Comparison of ENCODE assay signal across 13 mouse cellular contexts in the genomic region with DNA sequence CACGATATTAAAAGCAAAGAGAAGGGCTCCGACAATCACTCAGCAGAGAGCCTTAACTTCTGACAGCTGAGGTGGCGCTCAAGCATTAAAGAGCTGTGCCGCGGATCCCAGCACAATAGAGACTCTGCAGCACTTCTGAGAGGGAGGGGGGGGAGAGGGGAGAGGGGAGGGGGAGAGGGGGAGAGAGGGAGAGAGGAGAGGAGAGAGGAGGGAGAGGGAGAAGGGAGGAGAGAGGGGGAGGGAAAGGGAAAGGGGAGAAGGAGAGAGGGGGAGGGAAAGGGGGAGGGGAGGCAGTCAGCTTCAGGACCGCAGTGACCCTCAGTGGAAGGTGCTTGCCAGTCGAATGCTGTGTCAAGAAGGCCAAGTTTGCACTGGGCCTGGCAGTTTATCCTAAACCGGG. TPM values are rescaled to one million over a fixed set of nuclear protein-coding genes. Genes with fewer than 3 reads are reported as not detected.
DNase-seq lines count a peak whose midpoint lies in the region; ATAC-seq and TF ChIP-seq lines count a peak whose summit lies in the region.
"Had no signal": no experiment of that assay in that cellular context is flagged by ENCODE, and none has a peak within 500 bp of the region (broad histone marks: within the 10 kb centered on the region; RNA-seq: fewer than 3 reads in every experiment).

No protein-coding gene starts in this region.

- 16% methylated on average over 8 of the region's 8 CpGs for WGBS in forebrain, postnatal 0 days
- 10% methylated on average over 8 of the region's 8 CpGs for WGBS in midbrain, embryonic 14.5 days

- H3K4me1 ChIP-seq in forebrain, postnatal 0 days (ENCODE audit: insufficient read depth), result 0 out of 2 replicates have a peak, but pooled peaks cover 6% of the 10 kb centered on the region
- 0 out of 2 replicates have a peak, but pooled peaks cover 10% of the 10 kb centered on the region for H3K4me1 ChIP-seq in midbrain, embryonic 14.5 days (ENCODE audit: control insufficient read depth, insufficient read depth, low read length)

- H3K9me3 ChIP-seq in forebrain, postnatal 0 days (ENCODE audit: low read length), result no peaks in the 10 kb centered on the region
- no peaks in the 10 kb centered on the region for H3K9me3 ChIP-seq in midbrain, embryonic 14.5 days (ENCODE audit: control insufficient read depth, low read length)
- H3K9me3 ChIP-seq: kidney, embryonic 15.5 days had no signal

- H3K36me3 ChIP-seq in forebrain, postnatal 0 days (ENCODE audit: insufficient read depth), result no peaks in the 10 kb centered on the region
- no peaks in the 10 kb centered on the region for H3K36me3 ChIP-seq in midbrain, embryonic 14.5 days (ENCODE audit: control insufficient read depth, insufficient read depth, low read length)
- H3K36me3 ChIP-seq: kidney, embryonic 15.5 days had no signal

- H3K4me2 ChIP-seq in forebrain, postnatal 0 days (ENCODE audit: low read depth), result 0 out of 2 replicates have a peak overlapping the region, but pooled peaks have one; percentile 17
- H3K4me2 ChIP-seq in midbrain, embryonic 14.5 days (ENCODE audit: low read length), result peak overlapping the region; percentile 32; the same call in 1 of the 2 replicates
- H3K4me2 ChIP-seq: kidney, embryonic 15.5 days had no signal

- H3K27ac ChIP-seq in forebrain, postnatal 0 days (ENCODE audit: low read depth, low read length), result no peak overlapping the region
- 0 out of 2 replicates have a peak overlapping the region, but pooled peaks have one; percentile 41 for H3K27ac ChIP-seq in midbrain, embryonic 14.5 days (replicated peaks; ENCODE audit: low read depth, low read length)
- H3K27ac ChIP-seq: heart, adult 2 months; kidney, embryonic 15.5 days had no signal

- no peak overlapping the region for H3K4me3 ChIP-seq in forebrain, postnatal 0 days (ENCODE audit: low read depth, low read length)
- no peak overlapping the region for H3K4me3 ChIP-seq in midbrain, embryonic 14.5 days (replicated peaks; ENCODE audit: low read depth, low read length)
- H3K4me3 ChIP-seq: heart, adult 2 months; kidney, embryonic 15.5 days had no signal

- ATAC-seq in forebrain, postnatal 0 days, result no peak
- ATAC-seq in midbrain, embryonic 14.5 days (ENCODE audit: low FRiP score, low TSS enrichment), result no peak
- no peak for ATAC-seq in inflammation-experienced regulatory T-cells, adult 6 months

- no peak for TF ChIP-seq CTCF in forebrain, postnatal 0 days (IDR thresholded peaks at IDR 0.05; ENCODE audit: low read depth)

- H3K9ac ChIP-seq in forebrain, postnatal 0 days, result no peak overlapping the region
- H3K9ac ChIP-seq in midbrain, embryonic 14.5 days (replicated peaks; ENCODE audit: low read length), result no peak overlapping the region
- H3K9ac ChIP-seq: kidney, embryonic 15.5 days had no signal

- no peaks in the 10 kb centered on the region for H3K27me3 ChIP-seq in forebrain, postnatal 0 days (ENCODE audit: insufficient read depth, low read length)
- H3K27me3 ChIP-seq in midbrain, embryonic 14.5 days (ENCODE audit: control insufficient read depth, insufficient read depth, low read length), result no peaks in the 10 kb centered on the region

- peak; percentile 52 for DNase-seq in ES-CJ7 (ENCODE audit: low read depth, low spot score)
- DNase-seq in embryo, embryonic 10 days (ENCODE audit: low spot score), result peak; percentile 54
- DNase-seq in forebrain, postnatal 0 days, result no peak
- DNase-seq in midbrain, embryonic 14.5 days, result peak; percentile 66
- no peak for DNase-seq in layer of hippocampus, postnatal 14 days (ENCODE audit: low spot score in 2 of 2)
- no peak for DNase-seq in thymus, postnatal 36 days
- no peak for DNase-seq in right cerebral cortex, postnatal 10 days (ENCODE audit: low spot score in 2 of 2)
- DNase-seq: heart, adult 2 months; layer of hippocampus, postnatal 36 days; lung, postnatal 10 days; right cerebral cortex, postnatal 14 days had no signal

RNA-seq across cellular contexts. Expression of a gene that starts 34.1 kb away (rescaled TPM):
- 738 and 1,020 TPM in 2 replicates for total RNA-seq in forebrain, postnatal 0 days (2014; rRNA removed)
- 708 and 819 TPM in 2 replicates for polyA plus RNA-seq in forebrain, postnatal 0 days (2015; fragmentation: Nextera tagmentation; extraction: Ambion mirVana)
- 851 and 883 TPM in 2 replicates for polyA plus RNA-seq in midbrain, embryonic 14.5 days (2014; fragmentation: Nextera tagmentation; extraction: Ambion mirVana)
- total RNA-seq in layer of hippocampus, postnatal 14 days (2021), result 1,000 to 10,000 TPM; 1,171 to 1,217 TPM
- polyA plus RNA-seq in inflammation-experienced regulatory T-cells, adult 6 months (2017; shearing (Covaris generic)), result 1,000 to 10,000 TPM; 1,603 to 2,042 (median 1,729) TPM

Comparison
In these comparisons a context has a peak if more than half of its experiments do, and no peak if none do; other contexts are left out.
1. DNase-seq: peak in ES-CJ7 (single experiment), embryo, embryonic 10 days (single experiment) and midbrain, embryonic 14.5 days (single experiment); none in forebrain, postnatal 0 days (single experiment), layer of hippocampus, postnatal 14 days (0 of 2), thymus, postnatal 36 days (0 of 2) and right cerebral cortex, postnatal 10 days (0 of 2).